13 mouse cellular contexts compared by ENCODE assay signal in genomic region chr3:129648598-129648997, GRCm38 (mm10).
"Had no signal": no experiment of that assay in that cellular context is flagged by ENCODE, and none has a peak within 500 bp of the region (broad histone marks: within the 10 kb centered on the region; RNA-seq: fewer than 3 reads in every experiment).

No protein-coding gene starts in this region.

- H3K9ac ChIP-seq: limb, embryonic 13.5 days; liver, embryonic 14.5 days; midbrain, embryonic 13.5 days; neural tube, embryonic 15.5 days had no signal

- H3K36me3 ChIP-seq: limb, embryonic 13.5 days; midbrain, embryonic 13.5 days; neural tube, embryonic 15.5 days had no signal

- ATAC-seq: intestine, embryonic 16.5 days; lung, postnatal 0 days; midbrain, embryonic 13.5 days had no signal

- H3K27ac ChIP-seq: limb, embryonic 13.5 days; liver, embryonic 14.5 days; midbrain, embryonic 13.5 days; neural tube, embryonic 15.5 days had no signal

- DNase-seq: kidney, adult 8-10 months; left cerebral cortex, postnatal 4 days; lung, adult 18-20 months; lung, postnatal 36 days; right cerebral cortex, adult 18-20 months; right cerebral cortex, postnatal 25 days; thymus, postnatal 36 days had no signal

- H3K27me3 ChIP-seq: limb, embryonic 13.5 days; midbrain, embryonic 13.5 days; neural tube, embryonic 15.5 days had no signal

- H3K9me3 ChIP-seq: limb, embryonic 13.5 days; midbrain, embryonic 13.5 days; neural tube, embryonic 15.5 days had no signal

- H3K4me2 ChIP-seq: limb, embryonic 13.5 days; midbrain, embryonic 13.5 days; neural tube, embryonic 15.5 days had no signal

- H3K4me3 ChIP-seq: limb, embryonic 13.5 days; midbrain, embryonic 13.5 days; neural tube, embryonic 15.5 days had no signal
